Mouse (Mus musculus): Measurements from ENCODE around the gene Usp5.

DNA sequence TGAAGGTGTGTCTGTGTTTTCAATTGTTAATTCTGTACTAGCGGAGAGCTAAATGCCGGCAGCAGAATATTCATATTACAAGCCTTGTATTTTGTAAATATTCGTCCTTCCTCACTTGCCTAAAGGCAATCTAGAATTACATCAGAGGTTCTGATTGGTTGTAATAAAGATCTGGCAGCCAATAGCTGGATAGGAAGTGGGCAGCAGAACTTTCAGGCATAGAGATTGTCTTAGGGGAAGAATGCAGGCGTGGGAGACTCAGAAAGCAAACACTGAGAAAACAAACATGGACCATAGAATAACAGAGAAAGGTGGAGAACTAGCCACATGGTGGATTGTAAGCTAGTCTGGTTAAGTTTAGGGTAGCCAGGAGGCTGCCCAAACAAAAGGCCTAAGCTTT lies 39.2 kb downstream of the Usp5 start:
- no peak for TF ChIP-seq CTCF (IDR thresholded peaks at IDR 0.05; ENCODE audit: low read depth, low read length)
- TF ChIP-seq POLR2A (IDR thresholded peaks at IDR 0.05; ENCODE audit: borderline replicate concordance, low read depth, low read length) = no peak
